Mouse (Mus musculus) layer of hippocampus, adult 9-11 months (tissue): Measurements from ENCODE around the gene Ahdc1.

Source experiments
- DNase-seq: peaks from one replicate; pipeline ENCODE4 v3.0.0; 2022

The Ahdc1 gene

DNA sequence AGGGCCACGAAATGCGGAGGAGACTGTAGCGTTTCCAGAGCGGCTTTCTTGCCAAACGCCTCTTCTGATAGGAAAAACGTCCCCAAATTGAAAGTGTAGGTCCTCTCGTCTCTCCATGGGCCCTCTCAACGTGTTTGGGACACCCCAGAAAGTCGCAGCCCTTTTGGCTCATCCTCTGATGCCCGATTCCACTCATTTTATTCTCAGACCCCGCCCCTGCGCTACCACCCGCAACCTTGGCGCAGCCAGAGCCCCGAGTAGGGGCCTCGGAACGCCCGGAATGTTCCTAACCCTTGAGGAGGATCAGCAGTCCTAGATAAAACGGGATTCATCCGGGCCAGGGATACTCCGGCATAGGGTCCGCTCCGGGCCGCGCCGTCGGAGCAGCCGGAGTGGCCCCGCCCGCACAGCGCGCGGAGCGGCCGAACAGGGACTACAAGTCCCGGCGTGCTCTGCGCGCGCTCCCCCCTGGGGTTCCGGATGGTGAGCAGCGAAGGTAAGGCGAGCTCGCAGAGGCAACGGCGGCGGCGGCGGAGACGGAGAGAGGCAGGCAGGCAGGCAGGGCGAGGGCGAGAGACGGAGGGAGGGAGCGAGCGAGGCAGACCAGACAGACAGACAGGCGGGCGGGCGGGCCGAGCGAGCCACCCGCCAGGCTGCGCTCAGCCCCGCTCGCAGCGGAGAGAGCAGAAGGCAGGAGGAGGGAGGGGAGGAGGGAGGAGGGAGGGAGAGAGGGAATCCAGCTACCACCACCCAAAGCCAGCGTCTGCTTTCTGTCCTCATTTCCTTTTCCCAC is at the start of gene Ahdc1:
Ahdc1 (plus strand) TSS at position 233 of the 793 bp plus-strand sequence.
- DNase-seq = peak; percentile 94

DNA sequence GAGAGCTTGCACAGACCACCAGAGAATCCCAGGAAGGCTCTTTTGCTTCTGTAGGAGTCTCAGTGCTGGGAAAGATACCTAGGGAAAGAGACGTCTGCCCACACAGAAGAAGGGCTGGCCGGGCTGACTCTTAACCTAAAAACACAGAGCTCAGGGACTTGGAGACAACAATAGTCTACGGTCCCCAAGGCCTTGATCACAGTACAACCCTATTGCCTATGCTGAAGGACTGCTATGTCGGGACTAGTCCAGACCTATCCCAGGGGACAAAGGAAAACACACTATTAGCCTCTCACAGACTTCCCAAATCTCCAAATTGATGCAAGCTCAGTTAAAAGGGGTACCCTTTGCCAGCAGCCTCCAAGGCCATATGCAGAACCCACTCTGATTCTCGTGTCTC is 49.2 kb upstream of the Ahdc1 start:
- DNase-seq = no peak

DNA sequence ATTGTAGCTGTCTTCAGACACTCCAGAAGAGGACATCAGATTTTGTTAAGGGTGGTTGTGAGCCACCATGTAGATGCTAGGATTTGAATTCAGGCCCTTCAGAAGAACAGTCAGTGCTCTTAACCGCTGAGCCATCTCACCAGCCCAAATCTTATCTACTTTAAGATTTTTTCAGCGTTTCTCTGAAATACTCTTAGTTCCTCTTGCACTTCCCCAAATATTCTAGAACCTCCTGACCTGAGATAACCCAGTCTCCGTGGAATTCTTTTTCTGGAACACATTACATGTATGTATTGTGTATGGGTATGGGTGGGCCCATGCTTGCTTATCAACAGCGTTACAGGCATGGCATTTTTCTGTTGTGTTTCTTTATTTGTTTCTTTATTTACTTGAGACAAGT is 48.4 kb upstream of the Ahdc1 start:
- DNase-seq = no peak

DNA sequence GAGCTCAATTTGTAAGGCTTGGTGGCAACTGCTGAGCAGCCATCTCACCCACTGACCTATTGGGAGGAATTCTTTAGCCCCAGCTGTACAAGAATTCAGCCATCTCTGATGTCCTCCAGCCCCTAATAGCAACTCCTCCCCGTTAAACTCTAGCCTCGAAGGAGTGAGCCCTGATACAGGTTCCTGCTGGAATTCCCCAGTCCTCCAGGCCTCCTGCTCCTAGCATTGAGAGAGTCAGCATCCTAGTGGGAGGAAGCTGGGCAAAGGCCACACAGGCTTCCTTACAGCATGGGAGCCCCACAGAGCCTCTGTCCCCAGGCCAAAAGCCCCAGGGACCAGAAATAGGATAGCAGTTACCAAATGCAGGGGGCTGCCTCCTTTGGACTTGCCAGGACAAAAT is 47.6 kb upstream of the Ahdc1 start:
- DNase-seq = no peak

DNA sequence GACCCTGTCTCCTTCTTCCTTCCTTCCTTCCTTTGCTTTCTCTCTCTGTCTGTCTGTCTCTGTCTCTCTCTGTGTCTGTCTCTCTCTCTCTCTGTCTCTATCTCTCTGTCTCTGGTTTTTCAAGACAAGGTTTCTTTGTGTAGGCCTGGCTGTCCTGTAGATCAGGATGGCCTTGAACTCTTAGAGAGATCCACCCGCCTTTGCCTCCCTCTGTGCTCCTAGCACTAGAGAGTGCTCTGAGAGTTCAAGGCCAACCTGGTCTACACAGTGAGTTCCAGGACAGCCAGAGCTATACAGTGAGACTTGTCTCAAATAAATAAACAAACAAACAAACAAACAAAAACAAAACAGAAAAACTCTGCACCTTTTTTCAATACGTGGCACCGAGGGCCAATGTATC is 47.0 kb upstream of the Ahdc1 start:
- no peak for DNase-seq

DNA sequence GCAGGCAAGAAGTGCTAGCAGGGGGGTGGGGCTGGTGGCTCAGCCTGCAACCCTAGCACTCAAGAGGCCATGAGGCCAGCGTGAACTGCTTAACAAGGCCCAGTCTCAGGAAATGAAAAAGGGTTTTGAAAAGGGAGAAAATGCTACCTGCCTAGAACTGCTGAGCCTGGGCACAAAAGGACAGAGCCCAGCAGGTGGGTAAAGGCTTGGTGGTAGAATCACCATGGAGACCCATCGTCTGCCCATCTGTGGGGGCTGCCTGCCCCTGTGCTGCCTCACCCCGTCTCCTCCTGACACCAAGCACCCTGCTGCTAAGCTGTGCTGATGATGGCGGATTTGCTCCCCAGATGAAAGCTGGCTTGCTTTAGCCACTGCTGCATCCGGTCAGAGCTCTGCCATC is 46.6 kb upstream of the Ahdc1 start:
- DNase-seq = no peak

DNA sequence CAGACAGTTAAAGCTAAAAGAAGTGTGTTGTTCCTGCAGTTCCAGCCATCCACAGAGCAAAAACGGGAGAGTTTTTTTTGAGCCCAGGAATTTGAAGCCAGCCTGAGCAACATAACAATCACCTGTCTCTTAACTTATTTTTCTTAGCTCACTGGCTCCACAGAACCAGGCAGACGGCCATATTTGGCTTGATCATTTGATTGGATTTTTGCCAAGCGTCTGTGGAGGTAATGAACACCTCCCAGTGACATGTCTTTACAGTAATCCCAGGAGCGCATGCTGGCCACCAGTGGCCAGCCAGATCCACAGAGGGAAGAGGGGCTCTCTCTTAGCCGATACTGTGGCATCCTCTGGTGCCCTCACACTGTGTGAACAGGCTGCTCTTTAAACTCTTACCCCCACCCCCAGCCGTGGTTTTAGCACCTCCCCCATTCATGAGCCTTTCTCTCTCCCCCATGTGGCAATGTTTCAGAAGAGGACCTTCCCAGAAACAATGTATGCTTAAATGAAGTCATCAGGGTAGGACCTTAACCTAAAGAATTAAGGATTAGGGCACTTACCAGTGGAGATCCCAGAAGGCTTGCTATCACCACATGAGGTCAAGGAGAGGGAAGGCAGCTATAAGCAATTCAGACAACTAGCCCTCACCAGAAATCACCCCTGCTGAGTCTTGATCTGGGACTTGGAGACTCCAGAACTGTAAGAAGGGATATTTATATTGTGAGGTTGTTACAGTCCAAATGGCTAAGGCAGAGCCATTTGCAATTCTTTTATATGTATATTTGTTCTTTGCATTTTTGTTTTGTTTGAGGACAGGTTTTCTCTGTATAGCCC is 42.7 kb upstream of the Ahdc1 start:
- DNase-seq = no peak

DNA sequence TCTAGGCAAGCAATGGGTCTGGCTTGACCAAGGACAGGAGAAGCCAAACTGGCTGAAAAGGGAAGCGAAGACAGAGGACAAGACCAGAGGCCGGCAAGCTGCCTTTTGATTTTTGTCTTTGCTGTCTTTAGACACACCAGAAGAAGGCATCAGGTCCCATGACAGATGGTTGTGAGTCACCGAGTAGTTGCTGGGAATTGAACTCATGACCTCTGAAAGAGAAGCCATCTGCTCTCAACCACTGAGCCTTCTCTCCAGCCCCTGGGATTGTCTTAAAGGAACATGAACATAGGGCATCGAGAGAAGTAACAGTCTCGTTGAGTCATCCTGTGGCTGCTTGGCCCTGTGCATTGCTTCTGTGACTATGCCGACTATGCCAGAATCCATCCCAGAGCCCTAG is 39.5 kb upstream of the Ahdc1 start:
- DNase-seq = no peak

DNA sequence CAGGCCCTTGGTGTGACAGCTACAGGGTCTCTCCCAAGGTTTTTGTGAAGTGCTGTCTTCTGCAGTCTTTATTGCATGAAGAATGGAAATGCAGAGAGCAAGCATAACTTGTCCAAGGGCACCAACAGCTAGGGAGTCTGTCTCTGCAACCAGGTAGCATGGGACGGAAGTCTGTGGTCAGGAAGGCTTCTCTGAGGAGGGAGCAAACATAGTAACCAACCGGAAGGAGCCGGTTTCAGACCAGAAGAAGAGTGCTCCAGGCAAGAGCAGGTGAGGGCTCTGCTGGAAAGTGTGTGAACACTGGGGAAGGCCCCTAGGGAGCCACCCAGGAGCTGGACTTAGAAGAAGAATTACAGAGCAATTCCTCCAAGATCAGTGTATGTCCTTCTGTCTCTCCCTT is 39.0 kb upstream of the Ahdc1 start:
- DNase-seq = no peak

DNA sequence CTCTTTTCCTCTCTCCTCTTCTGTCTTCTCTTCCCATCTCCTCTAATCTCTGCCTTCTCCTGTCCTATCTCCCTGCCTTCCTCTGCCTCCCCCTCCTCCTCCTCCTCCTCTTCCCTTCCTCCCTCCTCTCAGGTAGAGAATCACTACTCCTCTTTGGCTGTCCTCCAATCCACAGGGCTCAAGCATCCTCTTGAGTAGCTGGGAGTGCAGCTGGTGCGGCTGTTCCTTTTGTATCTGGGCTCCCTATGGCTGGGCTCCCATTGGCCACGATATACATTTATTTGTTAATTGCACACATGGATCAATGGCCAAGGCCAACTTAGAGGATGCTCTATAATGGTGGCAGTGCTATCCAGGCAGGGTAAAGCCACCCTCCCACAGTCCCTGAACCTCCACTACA is 38.5 kb upstream of the Ahdc1 start:
- DNase-seq = no peak

DNA sequence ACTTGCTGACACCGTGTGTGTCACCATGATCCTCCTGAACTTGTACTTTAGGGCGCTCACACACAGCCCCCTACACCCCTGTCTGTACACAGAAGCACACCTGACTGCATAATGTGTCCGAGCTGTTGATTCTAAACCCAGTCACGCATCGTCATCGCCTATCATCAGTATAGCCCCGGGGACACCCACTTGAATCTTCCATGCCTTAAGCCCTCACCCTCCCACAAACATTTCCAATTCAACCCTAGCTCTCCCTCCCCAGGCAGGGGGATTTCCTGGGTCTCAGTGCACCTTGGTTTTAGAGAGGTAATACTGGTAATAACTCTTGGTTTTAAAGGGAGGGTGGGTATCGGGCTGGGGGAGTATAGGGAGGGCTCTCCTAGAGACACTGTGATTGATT is 37.9 kb upstream of the Ahdc1 start:
- DNase-seq = no peak

DNA sequence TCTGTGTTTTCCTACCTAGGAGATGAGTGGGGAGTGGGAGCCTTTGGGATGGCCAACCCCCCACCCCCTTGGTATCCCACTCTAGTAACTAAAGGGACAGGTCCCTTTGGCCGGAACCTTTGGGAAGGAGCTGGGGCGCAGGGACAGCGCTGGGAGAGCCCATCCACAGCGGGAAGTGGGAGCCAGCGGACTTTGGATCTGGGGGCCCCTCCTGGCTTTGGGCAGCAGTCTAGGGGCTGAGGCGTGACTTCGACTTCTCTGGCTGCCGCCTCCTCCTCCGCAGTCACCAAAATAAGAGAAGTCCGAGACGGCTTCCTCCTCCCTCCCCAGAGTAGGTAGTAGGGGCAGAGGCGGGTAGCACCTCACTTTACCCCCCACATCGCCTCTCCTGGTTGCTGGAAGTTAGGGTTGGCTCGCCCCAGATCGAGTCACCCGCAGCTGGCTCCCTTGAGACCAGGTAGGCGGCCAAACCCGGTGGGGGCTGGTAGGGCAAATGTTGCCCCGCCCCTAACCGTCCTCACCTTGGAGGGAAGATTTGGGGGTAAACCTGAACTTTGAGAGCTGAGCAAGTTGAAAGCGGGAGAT is 37.2 kb upstream of the Ahdc1 start, which contains the start of gene Fgr:
Fgr (plus strand) TSS at position 282 of the 585 bp plus-strand sequence.
- DNase-seq = no peak

DNA sequence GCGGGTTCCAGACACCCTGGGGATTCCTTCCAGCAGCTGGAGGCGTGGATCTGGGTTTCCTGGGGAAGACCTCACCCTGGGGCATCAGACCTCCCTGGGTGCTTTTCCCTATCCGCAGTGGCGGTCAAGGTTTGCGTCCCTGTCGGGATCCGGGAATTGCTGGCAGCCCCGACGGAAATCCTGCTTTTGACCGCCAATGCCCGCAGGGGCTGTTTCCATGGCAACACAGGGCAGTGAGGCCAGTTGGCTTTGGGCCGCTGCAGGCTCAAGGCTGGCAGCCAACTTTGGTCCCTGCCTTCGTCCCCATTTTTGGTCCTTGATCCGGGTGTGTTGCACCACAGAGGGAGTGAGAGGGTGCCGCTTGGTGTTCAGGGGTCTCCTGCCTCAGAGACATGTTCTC is 36.2 kb upstream of the Ahdc1 start:
- DNase-seq = peak; percentile 51

DNA sequence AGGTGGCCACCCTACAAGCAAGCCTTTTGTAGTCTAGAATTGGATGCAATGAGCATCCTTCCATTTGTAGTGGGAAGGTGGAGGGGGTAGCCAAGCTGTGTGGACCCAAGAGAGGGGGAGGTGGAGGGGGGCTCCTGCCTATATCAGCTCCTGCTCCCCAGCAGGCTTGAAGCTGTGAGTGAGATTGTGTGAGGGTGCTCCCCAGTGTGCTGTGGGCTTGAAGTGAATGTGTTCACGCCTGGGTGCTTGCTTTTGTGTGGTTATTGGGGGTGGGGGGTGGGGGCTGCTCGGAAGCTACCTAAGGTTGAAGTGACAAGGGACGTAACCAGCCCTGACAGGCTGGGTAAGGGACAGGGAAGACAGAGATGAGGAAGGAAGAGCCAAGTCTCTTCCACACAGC is 35.3 kb upstream of the Ahdc1 start:
- no peak for DNase-seq

DNA sequence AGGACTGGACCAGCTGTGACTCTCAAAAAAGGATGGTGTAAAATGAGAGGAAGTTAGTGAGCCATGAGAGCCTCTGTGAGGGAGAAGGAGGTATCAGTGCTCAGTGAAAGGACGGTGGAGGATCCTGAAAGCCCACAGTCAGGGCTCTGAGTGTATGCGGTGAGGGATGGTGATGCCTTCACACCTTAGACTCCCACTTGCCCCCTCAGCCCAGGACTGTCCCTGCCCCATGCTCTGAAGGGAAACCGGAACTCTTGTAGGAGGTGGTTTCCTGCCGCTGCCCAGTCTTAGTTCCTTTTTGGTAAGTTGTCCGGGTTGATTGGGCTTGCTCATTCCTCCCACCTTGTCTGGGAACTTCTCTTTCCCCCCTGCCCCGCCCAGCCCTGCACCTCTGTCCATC is 34.3 kb upstream of the Ahdc1 start:
- DNase-seq = no peak

DNA sequence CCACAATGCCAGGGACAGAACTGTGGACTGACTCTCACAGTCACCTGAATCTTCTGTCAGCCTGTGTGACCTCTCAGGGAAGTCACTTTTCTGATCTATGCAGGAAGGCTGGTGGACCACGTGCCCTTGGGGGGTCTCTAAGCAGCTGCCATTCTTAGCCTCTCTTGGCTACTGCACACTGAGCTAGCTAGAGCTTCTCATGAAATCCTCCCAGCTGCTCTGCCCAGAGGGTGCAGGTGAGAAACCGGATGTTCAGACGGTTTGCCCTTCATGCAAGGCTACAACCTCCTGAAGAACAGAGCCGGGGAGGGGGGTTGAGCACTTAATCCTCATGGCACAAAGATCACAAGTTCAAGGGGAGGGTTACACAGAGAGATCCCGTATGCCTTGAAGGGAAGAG is 33.5 kb upstream of the Ahdc1 start:
- no peak for DNase-seq

DNA sequence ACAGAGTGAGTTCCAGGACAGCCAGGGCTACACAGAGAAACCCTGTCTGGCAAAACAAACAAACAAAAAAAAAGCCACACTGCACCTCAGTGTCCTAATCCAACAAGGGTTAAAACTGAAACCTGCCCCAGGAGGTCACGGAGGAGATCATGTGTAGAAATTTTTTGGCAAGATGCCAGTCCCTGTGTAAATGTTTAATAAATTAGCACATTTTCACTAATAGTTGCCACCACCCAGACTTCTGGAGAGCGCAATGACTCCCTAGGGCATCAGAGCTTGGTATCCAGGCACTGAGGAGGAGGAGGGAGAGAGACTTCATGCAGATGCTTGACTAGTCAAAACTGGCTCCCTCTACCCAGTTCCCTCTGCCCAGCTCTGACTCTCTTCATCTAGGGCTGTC is 31.9 kb upstream of the Ahdc1 start:
- DNase-seq = no peak

DNA sequence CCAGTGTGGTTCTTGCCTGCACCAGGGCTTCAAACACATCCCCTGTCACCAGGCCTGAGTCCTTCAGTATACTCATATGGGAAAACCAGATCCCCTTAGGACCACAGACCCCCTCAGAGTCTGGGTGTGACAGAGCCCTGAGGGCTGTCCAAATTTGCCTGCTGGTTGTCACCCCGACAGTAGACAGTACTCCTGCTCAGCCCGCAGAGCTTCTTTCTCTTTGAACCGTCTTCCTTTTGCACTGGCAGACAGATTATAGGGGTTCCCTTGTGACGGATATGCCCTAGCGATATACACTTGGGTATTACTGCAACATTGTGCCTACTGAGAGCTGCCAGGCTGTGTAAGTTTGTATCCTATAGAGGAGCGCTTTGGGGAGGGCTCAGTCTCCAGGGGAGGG is 29.4 kb upstream of the Ahdc1 start:
- no peak for DNase-seq

DNA sequence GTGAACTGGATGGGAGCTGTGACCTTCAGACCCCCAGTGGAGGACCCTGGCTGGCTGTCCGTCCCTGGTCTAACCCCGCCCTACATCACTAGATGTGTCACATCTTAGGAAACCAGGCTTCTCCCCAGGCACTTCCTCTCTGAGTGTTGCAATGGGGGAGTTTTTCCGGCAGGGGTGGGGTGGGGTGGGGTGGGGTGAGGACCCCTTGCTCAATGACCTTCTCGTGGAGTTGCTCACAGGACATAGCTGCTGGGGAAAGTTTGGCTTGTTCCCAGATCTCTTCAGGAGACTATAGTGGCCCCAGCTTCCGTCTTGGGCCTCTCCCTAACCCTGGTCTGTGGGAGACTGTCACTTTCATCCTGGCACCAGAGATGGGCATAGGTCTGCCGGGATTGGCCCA is 28.1 kb upstream of the Ahdc1 start:
- DNase-seq = no peak

DNA sequence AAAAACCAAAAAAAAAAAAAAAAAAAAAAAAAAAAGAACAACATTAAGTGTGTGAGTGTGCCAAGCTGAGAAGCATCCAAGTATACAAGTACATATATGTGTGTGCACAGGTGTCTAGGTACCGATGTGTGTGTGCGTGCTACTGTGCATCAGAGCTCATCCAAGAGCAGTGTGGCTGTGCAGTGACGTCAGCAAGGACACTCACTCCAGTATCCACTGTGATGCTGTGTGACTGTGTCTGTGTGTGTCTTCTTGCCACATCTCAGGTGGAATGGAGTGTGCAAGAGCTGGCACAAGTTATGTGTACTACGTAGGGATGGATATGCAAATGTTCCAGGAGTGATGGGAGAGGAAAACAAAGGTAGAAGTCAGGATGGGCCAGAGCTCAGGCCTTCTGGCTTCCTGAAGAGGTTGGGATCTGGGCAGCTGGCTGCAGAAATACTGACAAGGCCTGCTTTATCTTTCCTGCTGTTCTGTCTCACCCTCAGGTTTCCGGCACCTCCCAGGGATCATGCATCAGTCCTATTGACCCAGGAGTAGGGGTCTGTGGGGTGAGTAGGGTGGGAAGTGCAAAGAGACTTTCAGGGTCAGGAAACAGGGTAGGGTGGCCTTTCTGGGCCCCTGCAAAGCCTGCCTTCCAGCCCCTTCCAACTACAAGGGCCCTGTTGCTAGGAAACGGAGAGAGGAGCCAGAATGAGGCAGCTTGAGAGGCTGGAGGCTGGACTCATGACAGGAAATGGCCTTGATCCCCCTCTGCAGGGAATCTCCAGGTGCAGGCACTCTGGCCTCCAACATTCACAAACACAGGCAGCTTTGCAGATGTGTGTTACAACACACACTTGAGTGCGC is 27.2 kb upstream of the Ahdc1 start:
- no peak for DNase-seq

DNA sequence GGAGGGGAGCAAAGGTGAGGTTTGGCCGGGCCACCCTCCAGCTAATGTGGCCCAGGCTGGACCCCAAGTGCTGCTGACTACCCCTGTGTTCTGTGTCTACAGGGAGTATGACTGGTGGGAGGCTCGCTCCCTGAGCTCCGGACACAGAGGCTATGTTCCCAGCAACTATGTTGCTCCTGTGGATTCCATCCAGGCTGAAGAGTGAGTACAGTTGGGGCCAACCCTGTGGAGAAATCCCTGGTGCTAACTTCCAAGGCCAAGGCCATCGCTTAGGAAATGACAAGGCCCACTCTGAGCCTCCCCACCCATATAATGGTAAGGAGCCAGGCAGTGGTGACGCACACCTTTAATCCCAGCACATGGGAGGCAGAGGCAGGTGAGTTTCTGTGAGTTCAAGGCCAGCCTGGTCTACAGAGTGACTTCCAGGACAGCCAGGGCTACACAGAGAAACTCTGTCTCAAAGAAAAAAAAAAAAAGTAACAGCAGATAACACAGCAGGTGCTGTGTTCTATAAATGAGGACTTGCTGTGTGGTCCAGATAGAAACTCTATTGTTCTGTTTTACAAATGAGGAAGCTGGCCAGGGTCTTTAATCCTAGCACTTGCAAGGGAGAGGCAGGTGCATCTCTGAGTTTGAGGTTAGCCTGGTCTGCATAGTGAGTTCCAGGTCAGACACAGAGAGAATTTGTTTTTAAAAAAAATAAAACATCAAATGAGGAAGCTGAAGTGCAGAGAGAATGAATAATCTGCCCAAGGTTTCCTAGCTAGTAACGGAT is 22.3 kb upstream of the Ahdc1 start:
- DNase-seq = no peak

DNA sequence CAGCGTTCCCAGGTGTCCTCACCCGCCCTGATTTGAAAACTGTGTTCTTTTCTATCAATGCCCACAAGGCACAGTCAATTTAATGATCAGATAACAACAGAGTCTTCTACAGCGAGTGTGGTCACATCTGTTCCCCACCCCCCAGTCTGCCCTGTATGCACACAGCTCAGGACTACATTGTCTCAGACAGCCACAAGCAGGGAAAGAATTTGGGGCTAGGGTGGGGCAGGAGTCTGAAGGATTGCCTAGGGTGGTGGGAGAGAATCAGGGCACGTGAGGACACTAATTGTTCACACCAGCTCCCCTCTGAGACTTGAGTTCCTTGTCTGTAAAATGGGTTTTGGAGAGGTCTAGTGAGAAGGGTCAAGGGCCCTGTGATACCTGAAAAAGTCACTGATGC is 17.5 kb upstream of the Ahdc1 start:
- DNase-seq = no peak
